Mouse (Mus musculus): ENCODE measurements around the gene Calm1. TPM values are rescaled to one million over a fixed set of nuclear protein-coding genes. Genes with fewer than 3 reads are reported as not detected.
A peak's percentile ranks its signal among the peaks of the same experiment; 100 is the strongest.

Calm1 gene
- total RNA-seq, 1 experiment from 2014 or later, result 2,258 TPM

- ATAC-seq (replicated peaks; ENCODE audit: insufficient number of reproducible peaks, low FRiP score, low TSS enrichment, poor library complexity, severe bottlenecking), result no peak
Measured at GRCm38 (mm10) chr12:100187756-100188430, 11.3 kb upstream of the Calm1 start.

GRCm38 (mm10) chr12:100190802-100191201, 8.4 kb upstream of the Calm1 start:
- no peak for ATAC-seq (replicated peaks; ENCODE audit: insufficient number of reproducible peaks, low FRiP score, low TSS enrichment, poor library complexity, severe bottlenecking)

- peak; percentile 70 for ATAC-seq (replicated peaks; ENCODE audit: insufficient number of reproducible peaks, low FRiP score, low TSS enrichment, poor library complexity, severe bottlenecking)
Measured at GRCm38 (mm10) chr12:100194181-100194580, 5.1 kb upstream of the Calm1 start.

GRCm38 (mm10) chr12:100196786-100197185, 2.4 kb upstream of the Calm1 start:
- no peak for ATAC-seq (replicated peaks; ENCODE audit: insufficient number of reproducible peaks, low FRiP score, low TSS enrichment, poor library complexity, severe bottlenecking)

- ATAC-seq (replicated peaks; ENCODE audit: insufficient number of reproducible peaks, low FRiP score, low TSS enrichment, poor library complexity, severe bottlenecking), result peak; percentile 8; the same call in 1 of the 2 replicates
Measured at GRCm38 (mm10) chr12:100199891-100200644, 833 bp downstream of the Calm1 start.

GRCm38 (mm10) chr12:100200645-100201362, 1.6 kb downstream of the Calm1 start:
- ATAC-seq (replicated peaks; ENCODE audit: insufficient number of reproducible peaks, low FRiP score, low TSS enrichment, poor library complexity, severe bottlenecking), result peak; percentile 9; the same call in 1 of the 2 replicates

GRCm38 (mm10) chr12:100201363-100201711, 2.1 kb downstream of the Calm1 start:
- no peak for ATAC-seq (replicated peaks; ENCODE audit: insufficient number of reproducible peaks, low FRiP score, low TSS enrichment, poor library complexity, severe bottlenecking)

- ATAC-seq (replicated peaks; ENCODE audit: insufficient number of reproducible peaks, low FRiP score, low TSS enrichment, poor library complexity, severe bottlenecking), result peak; percentile 79
Measured at GRCm38 (mm10) chr12:100201838-100202237, 2.6 kb downstream of the Calm1 start.

GRCm38 (mm10) chr12:100203759-100204158, 4.5 kb downstream of the Calm1 start:
- ATAC-seq (replicated peaks; ENCODE audit: insufficient number of reproducible peaks, low FRiP score, low TSS enrichment, poor library complexity, severe bottlenecking), result no peak

- no peak for ATAC-seq (replicated peaks; ENCODE audit: insufficient number of reproducible peaks, low FRiP score, low TSS enrichment, poor library complexity, severe bottlenecking)
Measured at GRCm38 (mm10) chr12:100205156-100205555, 5.9 kb downstream of the Calm1 start.

GRCm38 (mm10) chr12:100206521-100206920, 7.3 kb downstream of the Calm1 start:
- ATAC-seq (replicated peaks; ENCODE audit: insufficient number of reproducible peaks, low FRiP score, low TSS enrichment, poor library complexity, severe bottlenecking), result no peak

GRCm38 (mm10) chr12:100206926-100207325, 7.7 kb downstream of the Calm1 start:
- ATAC-seq (replicated peaks; ENCODE audit: insufficient number of reproducible peaks, low FRiP score, low TSS enrichment, poor library complexity, severe bottlenecking), result no peak

GRCm38 (mm10) chr12:100209701-100210478, 10.7 kb downstream of the Calm1 start:
- no peak for ATAC-seq (replicated peaks; ENCODE audit: insufficient number of reproducible peaks, low FRiP score, low TSS enrichment, poor library complexity, severe bottlenecking)

- peak; percentile 36; the same call in 1 of the 2 replicates for ATAC-seq (replicated peaks; ENCODE audit: insufficient number of reproducible peaks, low FRiP score, low TSS enrichment, poor library complexity, severe bottlenecking)
Measured at GRCm38 (mm10) chr12:100210973-100211372, 11.7 kb downstream of the Calm1 start.

GRCm38 (mm10) chr12:100211453-100212185, 12.4 kb downstream of the Calm1 start:
- 0 out of 2 replicates have a peak, but pooled peaks have one; percentile 32 for ATAC-seq (replicated peaks; ENCODE audit: insufficient number of reproducible peaks, low FRiP score, low TSS enrichment, poor library complexity, severe bottlenecking)

- ATAC-seq (replicated peaks; ENCODE audit: insufficient number of reproducible peaks, low FRiP score, low TSS enrichment, poor library complexity, severe bottlenecking), result no peak
Measured at GRCm38 (mm10) chr12:100212397-100212796, 13.2 kb downstream of the Calm1 start.

- ATAC-seq (replicated peaks; ENCODE audit: insufficient number of reproducible peaks, low FRiP score, low TSS enrichment, poor library complexity, severe bottlenecking), result no peak
Measured at GRCm38 (mm10) chr12:100213162-100213561, 13.9 kb downstream of the Calm1 start.

GRCm38 (mm10) chr12:100214156-100214555, 14.9 kb downstream of the Calm1 start:
- ATAC-seq (replicated peaks; ENCODE audit: insufficient number of reproducible peaks, low FRiP score, low TSS enrichment, poor library complexity, severe bottlenecking), result no peak

Measured in monocyte, adult 5-6 weeks (primary cell).